Mouse (Mus musculus) ES-E14 (cell line): Measurements from ENCODE around the gene Gm11733. TPM values are rescaled to one million over a fixed set of nuclear protein-coding genes. Genes with fewer than 3 reads are reported as not detected.

Experiments
- DNase-seq: peaks from one replicate; pipeline ENCODE4 v3.0.0-alpha.2; 2013; ENCODE audit warnings: low read depth, low spot score
- H3K27ac ChIP-seq: 2 replicates; pipeline ENCODE4 v1.5.1; 2012; ENCODE audit warnings: low read depth, mild to moderate bottlenecking, low read length, moderate library complexity, mixed read lengths; ENCODE audit not compliant: poor library complexity, insufficient read depth, severe bottlenecking
- H3K36me3 ChIP-seq: 2 replicates; pipeline ENCODE4 v1.6.1; 2012; ENCODE audit warnings: mild to moderate bottlenecking, low read length, moderate library complexity, mixed read lengths; ENCODE audit not compliant: control insufficient read depth, poor library complexity, insufficient read depth, severe bottlenecking
- H3K4me1 ChIP-seq, 2 experiments: fragments of 150-350 bp in 1 of 2; sonication (generic) in 1 of 2; 2 replicates each; pipeline ENCODE4 v1.6.1; 2012; ENCODE audit warnings: low read length in 2 of 2, mild to moderate bottlenecking in 1 of 2, mixed read lengths in 1 of 2; ENCODE audit not compliant: control insufficient read depth in 2 of 2, insufficient read depth in 2 of 2, poor library complexity in 1 of 2
- H3K4me3 ChIP-seq, 2 experiments: fragments of 150-350 bp in 1 of 2; sonication (generic) in 1 of 2; 2 replicates each; pipeline ENCODE4 v1.5.1; 2012; ENCODE audit warnings: low read length in 2 of 2, low read depth in 1 of 2, mild to moderate bottlenecking in 1 of 2, mixed read lengths in 1 of 2; ENCODE audit not compliant: insufficient read depth in 1 of 2, poor library complexity in 1 of 2, severe bottlenecking in 1 of 2
- H3K9ac ChIP-seq: 2 replicates; pipeline ENCODE4 v1.6.1; 2012; ENCODE audit warnings: low read depth, mild to moderate bottlenecking, low read length, mixed read lengths; ENCODE audit not compliant: poor library complexity, insufficient read depth, severe bottlenecking
- H3K9me3 ChIP-seq: fragments of 150-350 bp; sonication (generic); 2 replicates; pipeline ENCODE4 v1.6.1; 2012; ENCODE audit warnings: low read depth, mild to moderate bottlenecking, low read length; ENCODE audit not compliant: control insufficient read depth, insufficient read depth
- CHD2 ChIP-seq: IDR thresholded peaks from 2 replicates; pipeline ENCODE4 v1.6.1; 2014; ENCODE audit warnings: mild to moderate bottlenecking, low read depth, low read length, inconsistent platforms
- HCFC1 ChIP-seq: IDR thresholded peaks from 2 replicates; pipeline ENCODE4 v1.6.1; 2012; ENCODE audit warnings: low read length, inconsistent platforms, borderline replicate concordance; ENCODE audit not compliant: insufficient read depth
- MAFK ChIP-seq: IDR thresholded peaks from 2 replicates; pipeline ENCODE4 v1.6.1; 2014; ENCODE audit warnings: mild to moderate bottlenecking, low read depth, low read length, inconsistent platforms; ENCODE audit not compliant: insufficient read depth
- ZC3H11A ChIP-seq: IDR thresholded peaks from 2 replicates; pipeline ENCODE4 v1.6.1; 2012; ENCODE audit warnings: low read depth, mild to moderate bottlenecking, inconsistent platforms, low read length, borderline replicate concordance
- ZNF384 ChIP-seq: IDR thresholded peaks from 2 replicates; pipeline ENCODE4 v1.6.1; 2012; ENCODE audit warnings: low read depth, low read length, inconsistent platforms
- in situ Hi-C, 2 experiments: fragments of 600-800 bp; cut with MboI; formaldehyde crosslinking; loops; one replicate each; pipeline ENCODE4 v1.15.1; 2025; ENCODE audit warnings: low sequenced_read_pairs in 2 of 2, inconsistent platforms in 1 of 2; ENCODE audit not compliant: unreplicated experiment in 2 of 2
- total RNA-seq: library from RNA; depleted of rRNA; stranded (reverse); fragments of 300-350 nt; gene quantifications from 2 replicates; pipeline ENCODE4 v1.2.3, GENCODE M21; 2012

Gene Gm11733
- total RNA-seq, 1 experiment = not detected

GRCm38 (mm10) chr11:117440865-117441425, 43.2 kb upstream of the Gm11733 start:
- DNase-seq = no peak
- Histone ChIP-seq H3K36me3 (no peaks in the 10 kb centered on the region), H3K9ac (no peak overlapping the region), H3K9me3 (no peaks in the 10 kb centered on the region), H3K27ac (no peak overlapping the region), H3K4me1 (peaks cover 27 to 46% of the 10 kb centered on the region in 2 experiments), H3K4me3 (peak overlapping the region in 1 of 2 experiments; percentile 25; a peak in 2 of 4 replicates)
- in situ Hi-C loops = no loop called here
- TF ChIP-seq ZNF384 (no peak), CHD2 (no peak), MAFK (no peak), ZC3H11A (no peak), HCFC1 (no peak)

GRCm38 (mm10) chr11:117444090-117444489, 40.1 kb upstream of the Gm11733 start:
- Histone ChIP-seq H3K36me3 (no peaks in the 10 kb centered on the region), H3K4me3 (no peak overlapping the region), H3K9me3 (no peaks in the 10 kb centered on the region), H3K9ac (no peak overlapping the region), H3K27ac (no peak overlapping the region), H3K4me1 (peaks cover 15 to 22% of the 10 kb centered on the region in 2 experiments)
- in situ Hi-C loops = no loop called here
- no peak for TF ChIP-seq CHD2
- no peak for TF ChIP-seq HCFC1
- no peak for TF ChIP-seq MAFK
- TF ChIP-seq ZNF384 = no peak
- DNase-seq = no peak

GRCm38 (mm10) chr11:117445707-117446106, 38.5 kb upstream of the Gm11733 start:
- Histone ChIP-seq H3K9ac (no peak overlapping the region), H3K27ac (no peak overlapping the region), H3K9me3 (no peaks in the 10 kb centered on the region), H3K36me3 (no peaks in the 10 kb centered on the region), H3K4me1 (peaks cover 9 to 13% of the 10 kb centered on the region in 2 experiments; a peak in 3 of 4 replicates), H3K4me3 (no peak overlapping the region)
- DNase-seq = no peak
- TF ChIP-seq HCFC1 (no peak), CHD2 (no peak), MAFK (no peak), ZNF384 (no peak), ZC3H11A (no peak)
- in situ Hi-C loops = no loop called here

- H3K36me3 ChIP-seq = no peaks in the 10 kb centered on the region
- no peak overlapping the region for H3K9ac ChIP-seq
- H3K27ac ChIP-seq = no peak overlapping the region
- no peak for DNase-seq
- no peak for TF ChIP-seq HCFC1
- no peak for TF ChIP-seq MAFK
- TF ChIP-seq ZC3H11A = no peak
- no peak for TF ChIP-seq ZNF384
- no peak for TF ChIP-seq CHD2
- no peak overlapping the region for H3K4me3 ChIP-seq
- peaks cover 0 to 4% of the 10 kb centered on the region in 2 experiments; a peak in 1 of 4 replicates for H3K4me1 ChIP-seq
- in situ Hi-C loops = no loop called here
- no peaks in the 10 kb centered on the region for H3K9me3 ChIP-seq
These were observed 30.1 kb upstream of the Gm11733 start for GRCm38 (mm10) chr11:117454086-117454485.

- no peak overlapping the region for H3K27ac ChIP-seq
- peaks cover 4 to 8% of the 10 kb centered on the region in 2 experiments; a peak in 2 of 4 replicates for H3K4me1 ChIP-seq
- no peaks in the 10 kb centered on the region for H3K36me3 ChIP-seq
- DNase-seq = no peak
- in situ Hi-C loops = no loop called here
- no peak overlapping the region for H3K9ac ChIP-seq
- no peak overlapping the region for H3K4me3 ChIP-seq
- H3K9me3 ChIP-seq = no peaks in the 10 kb centered on the region
- TF ChIP-seq CHD2 (no peak), ZNF384 (no peak), HCFC1 (no peak), ZC3H11A (no peak), MAFK (no peak)
These were observed 25.0 kb upstream of the Gm11733 start for GRCm38 (mm10) chr11:117459148-117459547.
